Mouse (Mus musculus) midbrain, embryonic 12.5 days (tissue): ENCODE data around the gene Slc7a15. TPM values are rescaled to one million over a fixed set of nuclear protein-coding genes. Genes with fewer than 3 reads are reported as not detected.

ENCODE experiments used
- ATAC-seq: fragments of 200-750 bp; cut with Nextera tagmentation; 2 replicates; pipeline ENCODE4 v1.8.0; 2017; ENCODE audit warnings: low read depth, moderate TSS enrichment, moderate library complexity; ENCODE audit not compliant: low FRiP score
- H3K27ac ChIP-seq: fragments of 300-500 bp; sonication (generic); replicated peaks from 2 replicates; pipeline ENCODE4 v1.5.1; 2016; ENCODE audit warnings: mild to moderate bottlenecking
- H3K27me3 ChIP-seq: fragments of 300-500 bp; sonication (generic); 2 replicates; pipeline ENCODE4 v1.6.1; 2016; ENCODE audit warnings: mild to moderate bottlenecking
- H3K36me3 ChIP-seq: fragments of 300-500 bp; sonication (generic); 2 replicates; pipeline ENCODE4 v1.6.1; 2016
- H3K4me1 ChIP-seq: fragments of 300-500 bp; sonication (generic); 2 replicates; pipeline ENCODE4 v1.6.1; 2016
- H3K4me2 ChIP-seq: fragments of 300-500 bp; sonication (generic); replicated peaks from 2 replicates; pipeline ENCODE4 v1.6.1; 2016; ENCODE audit warnings: mild to moderate bottlenecking, moderate library complexity
- H3K4me3 ChIP-seq: fragments of 300-500 bp; sonication (generic); 2 replicates; pipeline ENCODE4 v1.5.1; 2016; ENCODE audit warnings: mild to moderate bottlenecking
- H3K9ac ChIP-seq: fragments of 300-500 bp; sonication (generic); replicated peaks from 2 replicates; pipeline ENCODE4 v1.6.1; 2016; ENCODE audit warnings: mild to moderate bottlenecking, moderate library complexity
- H3K9me3 ChIP-seq: fragments of 300-500 bp; sonication (generic); 2 replicates; pipeline ENCODE4 v1.6.1; 2016; ENCODE audit warnings: mild to moderate bottlenecking
- WGBS: fragments of 180-500 bp; shearing (Covaris S2); methylation state at CpG from one replicate; pipeline ENCODE4 v1.1.7; 2016; 5-methylcytosine and 5-hydroxymethylcytosine counted together
- polyA plus RNA-seq: library from polyadenylated mRNA; unstranded; fragments of >200 nt; fragmentation: Nextera tagmentation; extraction: Ambion mirVana; gene quantifications from 2 replicates; pipeline ENCODE4 v1.2.1, GENCODE M21; 2016

Slc7a15 gene
- polyA plus RNA-seq, 1 experiment from 2014 or later: not detected

DNA sequence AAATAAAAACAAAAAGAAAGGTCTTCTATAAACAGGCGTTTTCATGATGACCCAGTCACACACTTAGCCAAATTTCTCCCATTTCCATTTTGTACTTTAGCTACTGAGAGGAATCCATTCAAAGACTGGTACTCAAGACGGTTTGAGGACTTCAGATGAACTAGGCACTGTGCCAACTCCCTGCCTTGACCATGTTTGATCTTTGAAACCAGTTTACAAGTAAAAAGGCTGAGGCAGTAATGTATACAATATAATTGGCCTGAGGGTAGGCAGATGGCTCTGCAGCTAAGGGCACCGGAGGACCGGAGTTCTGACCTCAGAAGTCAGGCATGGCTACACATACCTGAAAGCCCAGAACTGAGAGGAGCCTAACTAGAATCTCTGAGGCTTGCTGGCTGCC, 109.8 kb downstream of the Slc7a15 start:
- Histone ChIP-seq H3K4me3 (no peak overlapping the region), H3K9ac (no peak overlapping the region), H3K27ac (no peak overlapping the region), H3K9me3 (no peaks in the 10 kb centered on the region), H3K36me3 (no peaks in the 10 kb centered on the region), H3K4me1 (peaks cover 7% of the 10 kb centered on the region; the same call in 1 of the 2 replicates), H3K4me2 (no peak overlapping the region), H3K27me3 (no peaks in the 10 kb centered on the region)
- ATAC-seq: no peak
- 60% methylated on average over 4 of the region's 4 CpGs for WGBS

DNA sequence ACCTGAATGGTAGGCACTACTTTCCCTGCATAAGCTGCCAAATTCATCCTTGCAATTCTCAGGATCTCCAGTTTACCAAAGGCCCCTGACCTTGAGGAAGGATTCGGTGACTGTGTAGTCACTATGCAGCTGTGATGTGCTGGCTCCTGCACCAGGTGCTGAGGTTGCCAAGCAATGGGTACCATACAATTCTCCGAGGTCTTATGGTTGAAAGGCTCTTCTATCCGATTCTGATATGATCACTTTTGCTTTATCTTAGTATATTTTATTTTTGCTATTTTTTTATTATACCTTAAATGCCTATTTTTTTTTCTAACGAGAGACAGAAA, 110.2 kb downstream of the Slc7a15 start:
- no peak overlapping the region for H3K9ac ChIP-seq
- peaks cover 7% of the 10 kb centered on the region; the same call in 1 of the 2 replicates for H3K4me1 ChIP-seq
- H3K27ac ChIP-seq: no peak overlapping the region
- H3K4me2 ChIP-seq: no peak overlapping the region
- H3K27me3 ChIP-seq: no peaks in the 10 kb centered on the region
- no peaks in the 10 kb centered on the region for H3K36me3 ChIP-seq
- WGBS: 92% methylated on average over 4 of the region's 4 CpGs
- no peak for ATAC-seq
- H3K4me3 ChIP-seq: no peak overlapping the region
- no peaks in the 10 kb centered on the region for H3K9me3 ChIP-seq

DNA sequence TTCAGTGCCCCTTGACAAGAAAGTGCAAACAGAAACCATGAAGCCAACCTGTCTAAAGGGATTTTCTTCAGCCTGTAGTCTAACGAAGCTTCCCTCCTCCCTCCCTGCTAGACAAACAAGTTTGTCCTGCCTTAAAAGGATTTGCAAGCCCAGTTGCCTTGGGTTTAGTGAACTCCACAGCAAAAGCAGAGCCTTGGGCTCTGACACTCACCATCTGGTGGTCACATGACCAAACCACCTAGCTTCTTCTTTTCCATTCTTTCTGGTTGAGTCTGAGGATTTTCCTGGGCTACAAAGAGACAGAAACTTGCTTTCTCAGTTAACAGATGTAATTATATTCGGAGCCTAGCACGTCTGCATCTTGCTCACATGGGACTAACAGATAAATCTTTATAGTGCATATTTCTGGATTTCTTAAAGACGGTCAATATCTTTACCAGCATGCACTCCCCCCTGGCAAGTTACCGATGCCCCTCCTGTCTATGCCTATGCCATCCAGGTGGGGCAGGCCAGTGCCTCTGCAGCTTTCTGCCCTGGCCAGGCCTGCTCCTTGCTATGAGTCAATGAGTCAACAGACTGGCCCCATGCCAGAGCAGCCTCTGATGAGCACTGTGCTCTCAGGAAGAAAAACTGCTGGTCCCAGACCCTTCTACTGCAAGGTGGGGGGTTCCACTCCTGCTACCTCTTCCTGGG, 110.8 kb downstream of the Slc7a15 start:
- H3K9ac ChIP-seq: no peak overlapping the region
- 65% methylated on average over 5 of the region's 5 CpGs for WGBS
- H3K27me3 ChIP-seq: no peaks in the 10 kb centered on the region
- H3K4me2 ChIP-seq: no peak overlapping the region
- peaks cover 7% of the 10 kb centered on the region; the same call in 1 of the 2 replicates for H3K4me1 ChIP-seq
- no peak overlapping the region for H3K27ac ChIP-seq
- H3K9me3 ChIP-seq: no peaks in the 10 kb centered on the region
- no peaks in the 10 kb centered on the region for H3K36me3 ChIP-seq
- no peak overlapping the region for H3K4me3 ChIP-seq
- ATAC-seq: 0 out of 2 replicates have a peak, but pooled peaks have one; percentile 16

DNA sequence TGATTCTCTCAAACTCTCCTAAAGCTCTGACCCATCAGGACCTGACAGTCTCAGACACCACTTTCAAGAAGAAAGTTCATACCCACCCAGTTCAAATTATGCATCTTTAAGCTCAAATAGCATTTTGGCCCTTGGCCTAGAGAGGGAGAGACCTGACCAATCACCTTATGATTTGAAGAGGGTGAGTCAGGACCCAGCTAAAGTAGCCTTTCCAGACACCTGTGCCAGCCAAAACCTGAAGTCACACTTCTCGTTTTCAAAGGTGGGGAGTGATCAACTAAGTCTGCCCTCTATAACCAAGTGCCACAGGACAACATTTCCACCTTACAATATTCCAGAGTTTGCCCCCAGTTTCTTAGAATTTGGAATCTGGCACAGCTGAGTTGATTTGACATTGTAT, 111.6 kb downstream of the Slc7a15 start:
- H3K4me1 ChIP-seq: peaks cover 7% of the 10 kb centered on the region; the same call in 1 of the 2 replicates
- no peaks in the 10 kb centered on the region for H3K36me3 ChIP-seq
- no peak overlapping the region for H3K4me3 ChIP-seq
- no peaks in the 10 kb centered on the region for H3K27me3 ChIP-seq
- ATAC-seq: no peak
- no peaks in the 10 kb centered on the region for H3K9me3 ChIP-seq
- no peak overlapping the region for H3K4me2 ChIP-seq
- 85% methylated on average over 1 of the region's 1 CpGs for WGBS
- no peak overlapping the region for H3K9ac ChIP-seq
- no peak overlapping the region for H3K27ac ChIP-seq

DNA sequence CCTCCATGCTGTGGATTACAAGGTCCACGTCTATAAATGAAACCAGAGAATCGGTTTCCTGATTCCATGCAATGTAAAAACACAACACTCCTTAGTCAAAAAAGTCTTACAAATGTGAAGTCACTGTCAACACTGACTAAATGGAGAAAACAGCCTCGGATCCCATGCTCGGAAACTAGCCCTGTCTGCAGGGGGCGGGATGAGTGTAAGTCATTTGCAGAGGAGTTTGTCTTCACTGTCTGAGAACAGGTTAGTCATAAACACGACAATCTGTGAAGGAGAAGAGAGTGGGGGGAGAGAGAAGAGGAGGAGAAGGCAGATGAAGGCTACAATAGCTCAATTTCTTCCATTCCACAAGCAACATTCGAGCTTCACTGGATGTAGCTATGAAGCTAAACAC, 113.6 kb downstream of the Slc7a15 start:
- WGBS: 81% methylated on average over 7 of the region's 7 CpGs
- ATAC-seq: no peak

DNA sequence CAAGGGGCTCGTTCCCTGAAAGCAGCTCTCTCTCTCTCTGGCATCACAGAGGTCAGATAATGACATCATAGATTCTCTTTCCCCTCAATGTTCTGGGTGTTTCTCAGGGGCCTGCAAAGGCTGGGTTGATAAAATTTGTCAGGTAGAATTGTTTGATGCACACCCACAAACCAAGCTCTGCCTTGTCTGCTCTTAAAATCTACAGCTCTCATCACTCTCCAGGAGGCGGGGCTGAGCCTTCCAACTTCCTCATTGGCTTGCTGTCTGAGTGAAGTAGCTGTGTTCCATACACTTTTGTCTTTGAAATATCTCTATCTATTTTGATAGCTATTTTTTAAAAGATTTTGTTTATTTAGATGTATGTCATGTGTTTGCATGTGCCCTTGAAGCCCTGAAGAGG, 116.7 kb downstream of the Slc7a15 start:
- no peaks in the 10 kb centered on the region for H3K9me3 ChIP-seq
- 73% methylated on average over 2 of the region's 2 CpGs for WGBS
- H3K9ac ChIP-seq: no peak overlapping the region
- no peaks in the 10 kb centered on the region for H3K36me3 ChIP-seq
- H3K27me3 ChIP-seq: no peaks in the 10 kb centered on the region
- ATAC-seq: no peak
- no peak overlapping the region for H3K4me2 ChIP-seq
- H3K4me3 ChIP-seq: no peak overlapping the region
- no peak overlapping the region for H3K27ac ChIP-seq
- H3K4me1 ChIP-seq: 0 out of 2 replicates have a peak, but pooled peaks cover 3% of the 10 kb centered on the region

More for the DNA sequence above, 113.6 kb downstream of the Slc7a15 start:
- no peak overlapping the region for H3K4me3 ChIP-seq
- peaks cover 11% of the 10 kb centered on the region; the same call in 1 of the 2 replicates for H3K4me1 ChIP-seq
- H3K9me3 ChIP-seq: no peaks in the 10 kb centered on the region
- H3K4me2 ChIP-seq: no peak overlapping the region
- no peak overlapping the region for H3K9ac ChIP-seq
- H3K27ac ChIP-seq: no peak overlapping the region
- H3K36me3 ChIP-seq: no peaks in the 10 kb centered on the region
- H3K27me3 ChIP-seq: no peaks in the 10 kb centered on the region

Other genes with a start within 250 kb of the Slc7a15 start
- 65.2 and 72.0 TPM in 2 replicates for gene Rhob, start 99.1 kb downstream of the Slc7a15 start, polyA plus RNA-seq
- gene Pum2, start 75.1 kb upstream of the Slc7a15 start, polyA plus RNA-seq: 73.3 and 75.6 TPM in 2 replicates
- gene Sdc1, start 172.3 kb upstream of the Slc7a15 start, polyA plus RNA-seq: 68.4 and 79.3 TPM in 2 replicates